In the genomic region with DNA sequence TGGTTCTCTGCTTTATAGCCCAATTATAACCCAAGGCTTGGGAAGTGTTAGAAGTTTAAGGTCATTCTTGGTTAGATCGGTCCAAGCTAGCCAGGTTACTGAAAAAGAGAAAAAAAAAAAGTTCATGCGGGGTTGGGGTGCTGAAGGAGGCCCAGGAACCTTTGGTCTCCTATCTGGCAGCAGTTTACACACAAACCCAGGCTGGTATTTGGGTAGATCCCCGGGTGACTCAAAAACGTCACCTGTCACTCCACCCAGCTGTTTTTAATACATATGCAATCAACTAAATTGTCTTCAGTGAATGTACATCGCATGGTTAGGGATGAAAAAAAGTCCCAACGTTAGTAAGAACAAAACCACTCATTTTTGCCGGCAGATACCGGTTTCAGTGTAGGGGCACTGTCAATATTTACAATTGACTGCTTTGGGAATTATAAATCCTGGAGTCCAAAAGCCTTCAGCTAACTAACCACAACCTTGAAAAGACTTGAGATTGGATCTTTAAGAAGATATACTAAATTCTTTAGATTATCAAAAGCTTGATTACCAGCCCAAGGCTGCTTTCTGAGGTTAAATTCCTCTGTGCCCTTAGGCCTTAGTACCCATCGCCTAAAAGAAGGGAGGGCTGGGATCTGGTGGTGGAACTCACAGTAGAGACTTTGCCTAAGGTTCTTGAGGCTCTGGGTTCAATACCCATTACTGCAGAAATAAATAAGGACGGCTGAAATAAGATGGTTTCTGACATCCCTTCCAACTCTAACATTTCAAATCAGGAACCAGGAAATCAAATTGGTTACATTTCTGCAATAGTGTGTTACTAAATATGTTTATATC, we compare ENCODE assay signal across 7 mouse cellular contexts. TPM values are rescaled to one million over a fixed set of nuclear protein-coding genes. Genes with fewer than 3 reads are reported as not detected.
DNase-seq lines count a peak whose midpoint lies in the region; ATAC-seq and TF ChIP-seq lines count a peak whose summit lies in the region.

No protein-coding gene starts in this region.

- H3K4me2 ChIP-seq in heart, postnatal 0 days (ENCODE audit: low read depth, low read length): no peak overlapping the region
- H3K4me2 ChIP-seq in midbrain, embryonic 13.5 days (replicated peaks): no peak overlapping the region
- H3K4me2 ChIP-seq in midbrain, embryonic 16.5 days (ENCODE audit: low read length): no peak overlapping the region

- H3K4me3 ChIP-seq in heart, postnatal 0 days (ENCODE audit: low read depth, low read length): no peak overlapping the region
- no peak overlapping the region for H3K4me3 ChIP-seq in midbrain, embryonic 13.5 days (replicated peaks)
- H3K4me3 ChIP-seq in midbrain, embryonic 16.5 days (ENCODE audit: low read depth, low read length): no peak overlapping the region
- no peak overlapping the region for H3K4me3 ChIP-seq in bone marrow macrophage, adult 2 months (ENCODE audit: insufficient read depth, low read length)
- no peak overlapping the region for H3K4me3 ChIP-seq in small intestine, adult 2 months (ENCODE audit: low read depth, low read length)

- H3K27ac ChIP-seq in heart, postnatal 0 days (ENCODE audit: low read depth): peak overlapping the region; percentile 97
- 0 out of 2 replicates have a peak overlapping the region, but pooled peaks have one; percentile 9 for H3K27ac ChIP-seq in midbrain, embryonic 13.5 days
- no peak overlapping the region for H3K27ac ChIP-seq in midbrain, embryonic 16.5 days (ENCODE audit: low read length)
- peak overlapping the region; percentile 63 for H3K27ac ChIP-seq in bone marrow macrophage, adult 2 months (ENCODE audit: insufficient read depth, low read depth, low read length)
- H3K27ac ChIP-seq in small intestine, adult 2 months (ENCODE audit: insufficient read depth, low read depth, low read length): peak overlapping the region; percentile 33

- no peak for TF ChIP-seq CTCF in heart, postnatal 0 days (IDR thresholded peaks at IDR 0.05; ENCODE audit: low read depth)
- no peak for TF ChIP-seq CTCF in bone marrow macrophage, adult 2 months (IDR thresholded peaks at IDR 0.05; ENCODE audit: low read depth, low read length)
- no peak for TF ChIP-seq CTCF in small intestine, adult 2 months (IDR thresholded peaks at IDR 0.05; ENCODE audit: extremely low read depth, insufficient read length, insufficient replicate concordance, low read depth, low read length)

- H3K4me1 ChIP-seq in heart, postnatal 0 days (ENCODE audit: control insufficient read depth, insufficient read depth): peaks cover 28% of the 10 kb centered on the region
- H3K4me1 ChIP-seq in midbrain, embryonic 13.5 days (replicated peaks): peaks cover 51% of the 10 kb centered on the region
- peaks cover 28% of the 10 kb centered on the region for H3K4me1 ChIP-seq in midbrain, embryonic 16.5 days (ENCODE audit: control insufficient read depth, insufficient read depth, low read length)
- peaks cover 46% of the 10 kb centered on the region for H3K4me1 ChIP-seq in bone marrow macrophage, adult 2 months (ENCODE audit: control insufficient read depth, insufficient read depth, low read length)
- H3K4me1 ChIP-seq in small intestine, adult 2 months (ENCODE audit: control insufficient read depth, insufficient read depth, insufficient read length, low read length): peaks cover 18% of the 10 kb centered on the region

- DNase-seq in heart, postnatal 0 days (ENCODE audit: low spot score): no peak
- no peak for DNase-seq in heart, adult 18-20 months
- no peak for DNase-seq in spleen, postnatal 4 days (ENCODE audit: low spot score in 2 of 2)

- H3K9me3 ChIP-seq in heart, postnatal 0 days (replicated peaks; ENCODE audit: control insufficient read depth, low read length): no peaks in the 10 kb centered on the region
- H3K9me3 ChIP-seq in midbrain, embryonic 13.5 days: no peaks in the 10 kb centered on the region
- H3K9me3 ChIP-seq in midbrain, embryonic 16.5 days (replicated peaks; ENCODE audit: control insufficient read depth, low read length, poor library complexity, severe bottlenecking): no peaks in the 10 kb centered on the region

- no peak for ATAC-seq in heart, postnatal 0 days (ENCODE audit: insufficient read depth, low read depth)
- ATAC-seq in midbrain, embryonic 13.5 days: no peak
- ATAC-seq in midbrain, embryonic 16.5 days: no peak

- H3K9ac ChIP-seq in heart, postnatal 0 days (replicated peaks; ENCODE audit: low read depth, low read length): no peak overlapping the region
- H3K9ac ChIP-seq in midbrain, embryonic 13.5 days (replicated peaks): peak overlapping the region; percentile 19; the same call in 1 of the 2 replicates
- H3K9ac ChIP-seq in midbrain, embryonic 16.5 days (ENCODE audit: low read depth, low read length): no peak overlapping the region

- TF ChIP-seq POLR2A in bone marrow macrophage, adult 2 months (IDR thresholded peaks at IDR 0.05; ENCODE audit: borderline replicate concordance, low read depth, low read length): no peak
- TF ChIP-seq POLR2A in small intestine, adult 2 months (IDR thresholded peaks at IDR 0.05; ENCODE audit: low read depth, low read length): no peak

- no peaks in the 10 kb centered on the region for H3K36me3 ChIP-seq in heart, postnatal 0 days (replicated peaks; ENCODE audit: control insufficient read depth, insufficient read depth, low read length)
- H3K36me3 ChIP-seq in midbrain, embryonic 13.5 days: no peaks in the 10 kb centered on the region
- no peaks in the 10 kb centered on the region for H3K36me3 ChIP-seq in midbrain, embryonic 16.5 days (ENCODE audit: control insufficient read depth, insufficient read depth, low read length)
- no peaks in the 10 kb centered on the region for H3K36me3 ChIP-seq in small intestine, adult 2 months (ENCODE audit: control insufficient read depth, insufficient read depth, low read length)

- 52% methylated on average over 10 of the region's 10 CpGs for WGBS in heart, postnatal 0 days
- 42% methylated on average over 10 of the region's 10 CpGs for WGBS in midbrain, embryonic 13.5 days
- WGBS in midbrain, embryonic 16.5 days: 46% methylated on average over 10 of the region's 10 CpGs
- WGBS in small intestine, adult 2 months: 20% methylated on average over 10 of the region's 10 CpGs

- H3K27me3 ChIP-seq in heart, postnatal 0 days (ENCODE audit: control insufficient read depth, insufficient read depth, low read length): no peaks in the 10 kb centered on the region
- H3K27me3 ChIP-seq in midbrain, embryonic 13.5 days: no peaks in the 10 kb centered on the region
- H3K27me3 ChIP-seq in midbrain, embryonic 16.5 days (ENCODE audit: control insufficient read depth, insufficient read depth, low read depth, low read length): no peaks in the 10 kb centered on the region
- no peaks in the 10 kb centered on the region for H3K27me3 ChIP-seq in small intestine, adult 2 months (ENCODE audit: control insufficient read depth, insufficient read depth, low read length)

- TF ChIP-seq EP300 in heart, postnatal 0 days (IDR thresholded peaks at IDR 0.05; ENCODE audit: low read depth): no peak

RNA-seq across cellular contexts. Expression of gene Ypel2, which starts 1.5 kb away (rescaled TPM):
- 16.3 and 18.4 TPM in 2 replicates for total RNA-seq in heart, postnatal 0 days (2014; rRNA removed; ENCODE audit: low replicate concordance)
- 16.1 and 17.8 TPM in 2 replicates for polyA plus RNA-seq in heart, postnatal 0 days (2015; fragmentation: Nextera tagmentation; extraction: Ambion mirVana)
- 10 to 100 TPM; 21.4 to 25.5 TPM for total RNA-seq in heart, adult 18-20 months (2021)
- polyA plus RNA-seq in midbrain, embryonic 13.5 days (2015; fragmentation: Nextera tagmentation; extraction: Ambion mirVana): 8.5 and 10.2 TPM in 2 replicates
- 5.7 and 6.5 TPM in 2 replicates for polyA plus RNA-seq in midbrain, embryonic 16.5 days (2015; fragmentation: Nextera tagmentation; extraction: Ambion mirVana)
- 19.5 and 19.8 TPM in 2 replicates for polyA plus RNA-seq in bone marrow macrophage, adult 2 months (2012; ENCODE audit: insufficient read depth, insufficient read length, missing spikeins)
- 1.7 and 5.6 TPM in 2 replicates for polyA plus RNA-seq in small intestine, adult 2 months (2012; rRNA removed)
